Mouse (Mus musculus): ENCODE measurements at regions not wholly inside any gene's neighbourhood (a gene's known extent, or its start where the extent isn't known, plus 50 kb on each side); places are given as distances from the start of the nearest gene placed in this dataset.

DNA sequence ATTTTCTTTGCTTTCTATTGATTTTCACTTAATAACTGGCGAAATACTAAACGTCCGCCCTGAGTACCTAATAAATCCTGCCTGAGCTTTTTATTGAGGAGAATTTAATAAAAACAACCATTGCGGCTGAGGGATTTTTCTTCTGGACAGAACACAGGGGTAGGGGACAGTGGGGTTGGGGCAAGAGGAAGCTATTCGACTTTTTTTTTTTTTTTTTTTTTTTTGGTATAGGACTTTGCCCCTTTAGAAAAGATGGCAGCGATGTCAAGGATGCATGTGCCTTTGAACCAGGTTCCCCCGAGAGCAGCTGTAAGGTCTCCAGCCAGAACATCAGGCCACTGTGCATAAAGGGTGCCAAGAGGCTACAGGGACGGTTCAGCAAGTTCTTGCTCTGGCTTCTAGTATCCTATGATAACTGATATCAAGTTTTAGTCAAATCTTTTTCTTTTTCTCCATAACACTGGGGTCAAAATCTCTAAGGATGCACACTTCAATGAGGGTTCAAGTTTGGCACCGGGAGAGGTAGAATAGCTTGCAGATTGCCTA is 126.9 kb downstream of the Gm10295 start:
- Histone ChIP-seq H3K27ac (ENCODE audit: low read depth) (no peak overlapping the region), H3K4me3 (ENCODE audit: low read depth, low read length) (no peak overlapping the region)
- WGBS, result 82% methylated on average over 9 of the region's 9 CpGs

DNA sequence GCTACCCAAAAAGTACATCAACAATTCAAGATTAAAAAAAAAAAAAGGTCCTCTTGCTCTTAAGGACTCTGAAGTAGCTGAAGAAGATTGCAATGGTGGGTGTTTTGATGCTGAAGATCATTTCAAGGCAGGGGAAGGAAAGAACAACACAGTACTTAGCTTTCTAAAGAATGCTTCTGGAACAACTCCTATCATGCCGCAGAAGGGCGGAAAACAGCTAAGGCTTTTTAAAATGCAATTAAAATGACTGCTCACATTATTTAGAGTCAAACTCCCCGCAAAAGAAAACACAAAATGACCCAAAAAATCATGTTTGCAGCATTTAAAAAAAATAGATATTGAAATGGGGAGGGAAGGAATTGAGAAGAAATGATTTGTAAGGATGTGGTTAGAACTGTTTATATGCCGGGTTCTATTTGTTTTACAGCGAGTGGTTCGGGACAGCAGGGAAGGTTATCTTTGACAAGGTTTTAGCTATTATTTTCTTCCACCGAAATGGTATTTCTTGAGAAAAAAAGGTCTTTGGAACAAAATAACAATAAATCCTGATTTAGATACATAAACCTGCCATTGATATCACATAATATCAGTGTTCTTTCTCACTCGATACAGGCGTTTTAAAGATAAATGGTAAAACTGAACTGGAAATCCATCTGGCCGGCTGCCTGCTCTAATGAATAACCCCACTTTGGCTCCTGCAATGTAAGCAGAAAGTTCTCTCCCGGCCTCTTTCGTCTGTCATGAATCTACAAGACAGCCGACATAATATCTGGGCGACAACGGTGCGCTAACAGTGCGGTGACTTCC is 127.6 kb downstream of the Gm10295 start:
- no peak for DNase-seq (ENCODE audit: low spot score)
- TF ChIP-seq CTCF (IDR thresholded peaks at IDR 0.05; ENCODE audit: low read depth), result no peak
- TF ChIP-seq EP300 (IDR thresholded peaks at IDR 0.05; ENCODE audit: low read depth), result no peak
- no peaks in the 10 kb centered on the region for H3K9me3 ChIP-seq (replicated peaks; ENCODE audit: control insufficient read depth, low read length)
- no peak overlapping the region for H3K4me3 ChIP-seq (ENCODE audit: low read depth, low read length)
- no peak for ATAC-seq (ENCODE audit: insufficient read depth, low read depth)
- no peaks in the 10 kb centered on the region for H3K27me3 ChIP-seq (ENCODE audit: control insufficient read depth, insufficient read depth, low read length)
- 84% methylated on average over 17 of the region's 17 CpGs for WGBS
- no peak overlapping the region for H3K27ac ChIP-seq (ENCODE audit: low read depth)
- H3K9ac ChIP-seq (replicated peaks; ENCODE audit: low read depth, low read length), result no peak overlapping the region
- H3K4me2 ChIP-seq (ENCODE audit: low read depth, low read length), result no peak overlapping the region
- H3K4me1 ChIP-seq (ENCODE audit: control insufficient read depth, insufficient read depth), result no peaks in the 10 kb centered on the region
- no peaks in the 10 kb centered on the region for H3K36me3 ChIP-seq (replicated peaks; ENCODE audit: control insufficient read depth, insufficient read depth, low read length)

More for the DNA sequence above, 126.9 kb downstream of the Gm10295 start:
- Histone ChIP-seq H3K9me3 (replicated peaks; ENCODE audit: control insufficient read depth, low read length) (no peaks in the 10 kb centered on the region), H3K4me1 (ENCODE audit: control insufficient read depth, insufficient read depth) (no peaks in the 10 kb centered on the region), H3K27me3 (ENCODE audit: control insufficient read depth, insufficient read depth, low read length) (no peaks in the 10 kb centered on the region), H3K9ac (replicated peaks; ENCODE audit: low read depth, low read length) (no peak overlapping the region), H3K36me3 (replicated peaks; ENCODE audit: control insufficient read depth, insufficient read depth, low read length) (no peaks in the 10 kb centered on the region), H3K4me2 (ENCODE audit: low read depth, low read length) (no peak overlapping the region)
- no peak for TF ChIP-seq EP300 (IDR thresholded peaks at IDR 0.05; ENCODE audit: low read depth)
- no peak for TF ChIP-seq CTCF (IDR thresholded peaks at IDR 0.05; ENCODE audit: low read depth)
- DNase-seq (ENCODE audit: low spot score) (no peak), ATAC-seq (ENCODE audit: insufficient read depth, low read depth) (no peak)

DNA sequence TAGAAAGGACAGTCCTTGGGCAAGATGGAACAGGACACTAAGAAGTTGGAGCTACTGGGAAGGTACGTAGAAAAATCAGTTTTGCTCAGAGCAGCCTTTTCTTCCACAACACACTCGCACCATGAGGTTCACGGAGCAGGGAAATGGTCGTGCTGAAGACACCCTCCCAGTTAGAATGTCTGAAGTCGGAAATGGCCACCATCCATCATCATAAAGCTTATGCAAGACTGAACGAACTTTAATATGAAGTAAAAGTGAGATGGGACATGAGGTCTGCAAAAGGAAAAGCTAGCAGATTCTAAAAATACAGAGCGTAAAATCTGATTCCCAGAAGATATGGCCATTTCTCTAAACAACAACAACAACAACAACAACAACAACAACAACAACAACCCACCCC is 133.9 kb downstream of the Gm10295 start:
- no peak for ATAC-seq (ENCODE audit: insufficient read depth, low read depth)

DNA sequence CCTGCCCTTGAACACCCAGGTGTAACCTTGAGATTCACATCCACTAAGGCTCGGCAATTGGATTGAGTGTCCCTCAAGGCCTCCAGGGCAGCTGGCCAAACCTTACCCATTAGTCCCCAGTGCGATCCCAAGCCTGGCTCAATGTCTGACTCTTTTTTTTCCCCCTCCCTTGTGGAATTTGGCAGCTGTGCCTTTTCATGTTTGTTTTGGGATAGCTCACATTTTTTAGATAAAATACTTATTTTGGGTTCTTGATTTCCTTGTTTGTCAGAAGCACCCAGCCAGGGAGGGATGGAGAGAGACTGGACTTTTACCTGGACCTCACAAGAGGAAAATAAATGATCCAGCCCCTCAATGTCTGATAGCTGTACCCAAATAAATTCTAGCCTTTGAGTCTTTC is 134.5 kb downstream of the Gm10295 start:
- ATAC-seq (ENCODE audit: insufficient read depth, low read depth), result no peak
- 20% methylated on average over 2 of the region's 2 CpGs for WGBS
- no peaks in the 10 kb centered on the region for H3K4me1 ChIP-seq (ENCODE audit: control insufficient read depth, insufficient read depth)

More for the DNA sequence above, 133.9 kb downstream of the Gm10295 start:
- no peaks in the 10 kb centered on the region for H3K9me3 ChIP-seq (replicated peaks; ENCODE audit: control insufficient read depth, low read length)
- no peak overlapping the region for H3K4me3 ChIP-seq (ENCODE audit: low read depth, low read length)
- H3K9ac ChIP-seq (replicated peaks; ENCODE audit: low read depth, low read length), result no peak overlapping the region
- no peaks in the 10 kb centered on the region for H3K4me1 ChIP-seq (ENCODE audit: control insufficient read depth, insufficient read depth)
- TF ChIP-seq EP300 (IDR thresholded peaks at IDR 0.05; ENCODE audit: low read depth) (no peak), CTCF (IDR thresholded peaks at IDR 0.05; ENCODE audit: low read depth) (no peak)
- H3K36me3 ChIP-seq (replicated peaks; ENCODE audit: control insufficient read depth, insufficient read depth, low read length), result no peaks in the 10 kb centered on the region
- H3K27me3 ChIP-seq (ENCODE audit: control insufficient read depth, insufficient read depth, low read length), result no peaks in the 10 kb centered on the region
- no peak overlapping the region for H3K4me2 ChIP-seq (ENCODE audit: low read depth, low read length)
- DNase-seq (ENCODE audit: low spot score), result no peak
- no peak overlapping the region for H3K27ac ChIP-seq (ENCODE audit: low read depth)
- 81% methylated on average over 7 of the region's 7 CpGs for WGBS

DNA sequence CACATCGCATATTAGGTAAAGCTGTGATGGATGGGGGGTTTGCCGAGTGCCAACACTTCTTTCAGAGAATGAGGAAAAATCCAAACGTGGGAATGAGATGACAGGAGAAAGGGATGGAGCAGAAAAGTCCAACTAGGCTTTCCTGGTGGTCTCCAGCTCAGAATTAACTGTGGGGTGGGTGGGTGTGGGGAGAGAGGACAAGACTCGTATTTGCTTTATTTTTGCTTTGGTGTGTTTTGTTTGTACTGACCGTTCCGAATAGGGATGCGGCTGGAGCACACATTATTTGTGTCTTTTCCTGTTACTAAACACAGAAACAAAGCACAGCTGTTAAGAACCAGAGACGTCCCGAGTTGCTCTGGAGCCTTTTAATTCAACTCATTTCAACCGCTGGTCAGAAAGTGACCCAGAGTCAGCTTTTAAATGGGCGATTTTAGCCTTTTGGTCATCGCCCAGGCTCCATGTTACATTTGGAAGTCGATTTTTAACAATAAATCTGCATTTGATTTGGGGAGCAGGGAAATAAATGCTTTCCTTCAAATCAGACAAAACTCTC is 136.7 kb downstream of the Gm10295 start:
- no peak for DNase-seq (ENCODE audit: low spot score)
- Histone ChIP-seq H3K4me1 (ENCODE audit: control insufficient read depth, insufficient read depth) (no peaks in the 10 kb centered on the region), H3K9ac (replicated peaks; ENCODE audit: low read depth, low read length) (no peak overlapping the region), H3K27me3 (ENCODE audit: control insufficient read depth, insufficient read depth, low read length) (no peaks in the 10 kb centered on the region), H3K27ac (ENCODE audit: low read depth) (no peak overlapping the region), H3K36me3 (replicated peaks; ENCODE audit: control insufficient read depth, insufficient read depth, low read length) (no peaks in the 10 kb centered on the region), H3K4me3 (ENCODE audit: low read depth, low read length) (no peak overlapping the region), H3K9me3 (replicated peaks; ENCODE audit: control insufficient read depth, low read length) (no peaks in the 10 kb centered on the region), H3K4me2 (ENCODE audit: low read depth, low read length) (no peak overlapping the region)
- TF ChIP-seq CTCF (IDR thresholded peaks at IDR 0.05; ENCODE audit: low read depth), result no peak
- no peak for TF ChIP-seq EP300 (IDR thresholded peaks at IDR 0.05; ENCODE audit: low read depth)
- ATAC-seq (ENCODE audit: insufficient read depth, low read depth), result no peak
- WGBS, result 70% methylated on average over 13 of the region's 13 CpGs

More for the DNA sequence above, 134.5 kb downstream of the Gm10295 start:
- H3K4me2 ChIP-seq (ENCODE audit: low read depth, low read length), result no peak overlapping the region
- no peak overlapping the region for H3K4me3 ChIP-seq (ENCODE audit: low read depth, low read length)
- TF ChIP-seq CTCF (IDR thresholded peaks at IDR 0.05; ENCODE audit: low read depth), result no peak
- TF ChIP-seq EP300 (IDR thresholded peaks at IDR 0.05; ENCODE audit: low read depth), result no peak
- H3K27me3 ChIP-seq (ENCODE audit: control insufficient read depth, insufficient read depth, low read length), result no peaks in the 10 kb centered on the region
- no peak overlapping the region for H3K9ac ChIP-seq (replicated peaks; ENCODE audit: low read depth, low read length)
- H3K36me3 ChIP-seq (replicated peaks; ENCODE audit: control insufficient read depth, insufficient read depth, low read length), result no peaks in the 10 kb centered on the region
- no peaks in the 10 kb centered on the region for H3K9me3 ChIP-seq (replicated peaks; ENCODE audit: control insufficient read depth, low read length)
- DNase-seq (ENCODE audit: low spot score), result peak; percentile 59
- H3K27ac ChIP-seq (ENCODE audit: low read depth), result no peak overlapping the region

Measured in heart, postnatal 0 days (tissue).